Mouse (Mus musculus) layer of hippocampus, postnatal 25 days (tissue): Measurements from ENCODE around the gene Pcx. TPM values are rescaled to one million over a fixed set of nuclear protein-coding genes. Genes with fewer than 3 reads are reported as not detected.
"Not testable (repeated sequence)": the region's sequence is repeated elsewhere in the genome, so short reads cannot be mapped to it uniquely, and the experiment has no call there.

Experiments
- DNase-seq, 2 experiments: peaks; one replicate each; pipeline ENCODE4 v3.0.0; 2022; ENCODE audit warnings: mixed read lengths in 2 of 2, low spot score in 1 of 2; ENCODE audit errors: extremely low spot score in 1 of 2
- total RNA-seq, 2 experiments: library from RNA; stranded (reverse); gene quantifications; 2 replicates each; pipeline ENCODE4 v1.2.3; 2021

Gene Pcx
- total RNA-seq, 2 experiments from 2014 or later, result 66.6 to 70.6 TPM

DNA sequence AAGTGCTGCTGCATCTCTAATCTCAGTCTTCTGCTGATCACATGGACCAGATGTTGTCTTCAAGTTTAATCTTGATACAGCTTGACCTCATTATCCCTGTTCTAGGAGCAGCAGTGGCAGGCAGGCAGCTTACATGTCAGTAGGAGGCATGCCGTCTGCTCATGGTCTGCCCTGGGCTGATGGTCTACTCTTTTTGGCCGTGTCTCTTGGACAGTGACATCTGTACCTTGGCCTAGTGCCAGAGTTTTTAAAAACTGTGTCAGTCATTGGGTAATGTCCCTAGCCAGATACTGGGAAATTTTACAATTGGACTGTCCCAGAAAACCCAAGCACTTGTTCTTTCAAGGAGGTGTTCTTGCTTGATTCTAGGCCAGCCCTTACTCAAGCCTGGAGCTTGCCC, 68.5 kb downstream of the Pcx start:
- no peak for DNase-seq

DNA sequence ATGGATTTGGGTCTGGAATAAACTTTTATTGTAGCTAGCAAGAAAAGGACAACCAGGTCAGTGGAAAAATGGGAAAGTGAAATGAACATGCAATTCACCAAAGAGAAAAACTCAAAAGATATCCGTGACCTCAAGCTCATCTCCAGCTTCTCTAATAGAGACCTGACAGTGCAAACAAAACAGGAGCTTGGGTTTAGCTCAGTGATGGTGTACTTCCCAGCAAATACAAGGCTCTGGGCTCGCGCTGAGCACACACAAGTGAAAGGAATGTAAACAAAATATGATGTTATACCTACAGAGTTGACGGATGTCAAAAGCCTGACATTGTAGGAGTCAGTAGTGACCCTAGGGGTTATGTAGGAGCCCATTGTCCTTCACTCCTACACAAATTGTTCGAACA, 69.0 kb downstream of the Pcx start:
- DNase-seq, result no peak

DNA sequence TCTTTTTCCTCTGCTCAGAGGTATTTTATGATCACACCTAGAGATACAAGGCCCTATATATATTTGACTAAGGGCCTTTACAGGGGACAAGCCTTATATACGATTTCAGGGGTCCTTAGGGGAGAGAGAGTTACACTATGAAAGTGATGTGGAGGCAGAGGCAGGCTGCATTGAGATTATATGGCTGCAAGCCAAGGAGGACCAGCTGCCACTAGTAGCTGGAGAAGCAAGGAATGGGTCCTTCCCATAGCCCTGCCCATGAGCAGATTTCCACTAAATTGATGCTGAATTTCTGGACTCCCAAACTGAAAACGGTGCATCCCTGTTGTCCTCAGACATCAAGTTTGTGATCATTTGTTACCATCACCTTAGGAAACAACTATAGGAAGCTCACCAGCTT, 73.6 kb downstream of the Pcx start:
- DNase-seq, result no peak

DNA sequence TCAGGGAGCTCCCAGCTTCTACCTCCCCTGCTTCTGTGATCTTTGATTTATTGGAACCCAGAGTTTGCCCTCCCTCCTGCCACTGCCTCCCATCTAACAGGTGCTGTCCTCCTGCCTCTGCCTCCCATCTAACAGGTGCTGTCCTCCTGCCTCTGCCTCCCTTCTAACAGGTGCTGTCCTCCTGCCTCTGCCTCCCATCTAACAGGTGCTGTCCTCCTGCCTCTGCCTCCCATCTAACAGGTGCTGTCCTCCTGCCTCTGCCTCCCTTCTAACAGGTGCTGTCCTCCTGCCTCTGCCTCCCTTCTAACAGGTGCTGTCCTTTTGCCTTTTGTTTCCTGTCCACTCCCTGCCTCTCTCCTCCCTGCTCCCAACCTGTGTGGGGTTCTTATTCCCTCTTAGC, 76.5 kb downstream of the Pcx start:
- not testable (repeated sequence) for DNase-seq

DNA sequence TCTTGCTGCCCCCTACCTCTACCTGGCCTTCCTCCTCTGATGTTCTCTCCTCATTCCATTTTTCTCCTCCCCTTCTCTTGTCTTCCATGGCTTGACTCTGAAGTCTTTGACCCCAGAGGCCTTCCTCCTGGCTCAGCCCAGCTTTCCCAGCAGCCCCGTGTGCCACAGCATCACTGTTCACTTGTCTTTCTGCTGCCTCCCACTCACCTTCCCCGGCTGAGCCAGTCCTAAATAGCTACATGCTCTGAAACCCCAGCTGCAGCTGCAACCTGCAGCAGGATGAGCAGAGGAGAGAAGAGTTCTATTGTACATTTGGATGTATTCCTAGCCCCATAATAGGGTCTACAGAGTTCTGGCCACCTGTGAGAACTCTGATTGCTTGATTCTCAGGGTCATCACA, 77.2 kb downstream of the Pcx start:
- no peak for DNase-seq

DNA sequence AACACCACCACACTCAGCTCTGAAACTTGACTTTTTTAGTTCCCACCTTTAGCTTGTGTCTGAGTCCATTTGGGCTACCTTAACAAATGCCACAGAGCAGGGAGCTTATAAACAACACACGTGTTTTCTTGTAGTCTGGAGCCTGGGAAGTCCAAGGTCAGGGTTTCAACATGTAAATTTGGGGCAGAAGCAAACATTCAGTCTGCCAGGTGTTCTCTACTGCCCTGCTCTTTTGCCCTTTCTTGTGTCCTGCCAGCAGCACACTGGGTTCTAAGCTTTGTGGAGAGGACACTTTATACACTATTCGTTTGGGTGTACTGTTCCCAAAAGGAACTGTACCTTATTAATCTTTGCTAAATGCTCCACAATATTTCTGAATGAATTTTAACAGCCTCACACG, 78.2 kb downstream of the Pcx start:
- no peak for DNase-seq

DNA sequence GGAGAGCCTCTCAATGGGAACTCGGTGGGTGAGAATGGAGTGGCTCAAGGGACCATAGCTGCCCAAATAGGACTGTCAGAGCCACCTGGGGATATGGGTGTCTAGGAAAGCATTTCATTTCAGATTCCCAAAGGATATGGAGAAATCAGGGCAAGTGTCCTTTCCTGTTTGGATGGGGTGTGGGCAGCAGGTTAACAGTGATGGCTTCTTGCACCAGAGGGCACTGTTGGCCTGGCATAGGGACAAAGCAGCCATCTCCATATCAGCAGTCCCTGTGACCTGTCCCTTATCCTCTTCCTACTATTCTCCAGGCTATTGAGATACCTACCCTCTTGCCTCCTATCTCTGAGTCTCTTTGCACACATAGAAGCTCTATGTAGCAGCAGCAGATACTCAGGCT, 78.8 kb downstream of the Pcx start:
- DNase-seq, result no peak

DNA sequence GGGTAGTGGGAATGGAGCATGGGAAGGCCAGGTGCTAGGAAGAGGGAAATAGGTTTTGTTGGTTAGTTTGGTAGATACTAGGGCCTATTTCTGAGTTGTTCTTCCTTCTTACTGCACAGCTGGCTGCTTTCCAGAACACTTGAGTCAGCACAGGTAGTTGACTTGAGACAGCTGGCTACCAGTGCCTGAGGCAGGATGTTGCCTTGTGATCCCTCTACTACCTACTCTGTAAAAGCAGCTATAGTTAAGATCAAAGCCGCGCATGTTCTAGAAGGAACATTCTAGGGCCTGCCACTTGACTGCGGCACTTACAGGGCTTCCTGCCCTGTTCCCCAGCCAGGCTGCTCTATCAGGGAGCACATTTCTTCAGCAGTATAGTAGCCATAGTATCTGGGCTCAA, 79.8 kb downstream of the Pcx start:
- DNase-seq, result no peak

DNA sequence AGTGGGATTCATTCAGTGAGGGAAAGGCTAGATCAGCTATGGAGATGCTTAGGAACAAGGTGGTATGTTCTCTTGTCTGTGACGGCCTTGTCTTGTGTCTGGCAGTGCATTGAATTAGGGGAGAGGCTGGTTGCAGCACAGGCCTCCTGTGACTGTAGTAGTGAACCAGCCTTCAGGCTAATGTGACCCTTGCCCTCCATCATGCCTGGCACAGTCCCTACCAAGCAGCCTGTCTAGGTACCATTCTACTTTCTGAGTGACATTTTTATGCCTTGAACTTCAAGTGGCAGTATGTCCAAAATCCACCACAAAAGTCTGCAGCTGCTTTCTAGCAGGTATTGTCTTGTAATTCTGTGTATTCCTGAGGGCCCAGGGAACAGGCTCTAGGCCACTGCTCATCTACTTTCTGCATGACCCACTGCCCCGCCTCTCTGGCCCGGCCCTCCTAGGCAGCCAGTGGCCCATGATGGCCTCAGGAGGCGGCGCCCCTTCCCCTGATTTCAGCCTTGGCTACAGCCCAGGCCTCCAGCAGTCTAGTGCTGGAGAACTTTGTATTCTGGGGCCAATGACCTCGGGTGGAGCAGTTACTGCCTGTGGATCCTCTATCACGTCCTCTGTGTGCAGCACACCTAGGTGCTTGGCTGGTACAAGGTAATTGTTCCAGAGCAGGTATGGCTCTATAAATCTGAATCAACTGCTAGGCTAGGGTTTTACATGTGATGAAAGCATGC, 83.7 kb downstream of the Pcx start:
- DNase-seq, result no peak

DNA sequence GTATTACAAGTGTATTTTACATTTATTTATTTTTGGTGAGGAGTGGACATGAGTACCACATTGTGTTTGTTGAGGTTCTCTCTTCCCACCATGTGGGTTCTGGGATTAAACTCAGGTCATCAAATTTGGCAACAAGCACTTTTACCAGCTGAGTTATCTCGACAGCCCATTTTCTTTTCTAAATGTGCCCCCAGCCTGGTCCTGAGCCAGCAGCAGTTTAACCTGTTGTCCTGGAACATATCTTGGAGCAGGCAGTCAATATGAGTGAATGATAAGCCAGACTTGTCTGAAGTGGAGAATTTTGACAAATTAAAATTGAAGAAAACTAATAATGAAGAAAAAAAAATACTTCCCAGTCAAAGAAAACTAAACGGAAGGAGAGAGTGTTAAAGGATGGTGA, 85.8 kb downstream of the Pcx start:
- no peak for DNase-seq

DNA sequence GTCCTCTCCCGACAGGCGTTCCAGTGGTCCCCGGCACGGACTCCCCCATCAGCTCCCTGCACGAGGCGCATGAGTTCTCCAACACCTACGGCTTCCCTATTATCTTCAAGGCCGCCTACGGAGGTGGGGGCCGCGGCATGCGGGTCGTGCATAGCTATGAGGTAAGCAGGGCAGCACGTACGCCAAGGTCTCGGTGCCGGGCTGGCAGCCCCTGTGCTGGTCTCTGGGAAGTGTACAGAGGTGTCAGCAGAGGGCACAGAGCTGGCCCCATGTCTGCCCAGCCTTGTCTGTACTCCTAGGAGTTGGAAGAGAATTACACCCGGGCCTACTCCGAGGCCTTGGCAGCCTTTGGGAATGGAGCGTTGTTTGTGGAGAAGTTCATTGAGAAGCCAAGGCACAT, 92.2 kb downstream of the Pcx start:
- DNase-seq, result no peak

DNA sequence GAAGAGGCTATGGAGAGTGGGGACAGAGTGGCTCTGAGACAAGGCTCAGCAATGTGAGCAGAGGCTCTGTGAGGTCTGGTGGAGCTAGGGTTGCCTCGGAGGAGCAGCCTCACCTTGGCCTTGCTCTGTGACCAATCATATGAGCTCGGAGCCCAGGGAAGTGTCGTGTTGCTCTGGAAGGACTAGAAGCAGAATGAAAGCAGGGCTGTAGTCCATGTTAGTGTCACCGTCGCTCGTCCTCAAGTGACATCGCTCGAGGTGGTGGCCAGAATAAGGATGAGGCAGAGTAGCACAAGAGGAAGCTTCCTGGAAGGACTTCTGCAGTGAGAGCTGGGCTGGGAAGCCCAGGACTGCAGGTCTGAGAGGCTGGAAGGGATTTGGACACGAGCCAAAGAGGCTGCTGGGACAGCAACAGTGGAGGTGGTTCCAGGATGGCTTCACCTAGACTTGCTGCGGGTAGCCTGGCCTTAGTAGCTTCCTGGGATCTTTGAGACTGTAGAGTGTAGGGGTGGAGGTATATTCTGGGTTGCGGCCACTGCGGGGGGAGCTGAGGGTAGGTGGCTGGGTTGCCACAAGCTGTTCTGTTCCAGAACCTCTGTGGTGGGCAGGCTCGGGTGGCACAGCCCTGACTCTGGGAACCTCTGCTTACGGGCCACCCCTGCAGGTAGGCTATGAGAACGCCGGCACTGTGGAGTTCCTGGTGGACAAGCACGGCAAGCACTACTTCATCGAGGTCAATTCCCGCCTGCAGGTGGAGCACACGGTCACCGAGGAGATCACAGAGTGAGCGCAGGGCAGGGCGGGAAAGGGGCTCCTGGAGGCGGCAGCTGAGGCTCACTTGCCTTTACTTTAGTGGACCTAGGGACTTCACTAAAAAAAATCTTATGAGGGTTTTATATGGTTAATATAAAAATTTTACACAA, 93.8 kb downstream of the Pcx start:
- no peak for DNase-seq

DNA sequence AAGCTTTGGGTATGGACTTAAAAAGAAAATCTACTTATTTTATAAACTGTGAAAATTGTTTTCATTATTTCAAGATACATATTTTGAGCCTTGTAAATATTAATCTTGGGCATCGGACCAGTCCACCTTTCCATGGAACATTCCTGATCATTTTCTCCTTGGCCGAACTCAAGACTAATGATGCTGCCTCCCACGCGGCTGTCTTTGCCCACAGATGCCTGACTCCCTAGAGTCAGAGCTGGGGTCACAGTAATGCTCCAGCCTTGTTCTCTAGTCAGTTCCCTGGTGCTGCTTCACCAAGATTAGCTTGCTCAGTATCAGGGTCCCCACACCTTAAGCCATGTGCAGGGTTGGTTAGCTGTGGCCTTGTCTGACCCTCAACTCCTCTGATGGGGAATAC, 95.4 kb downstream of the Pcx start:
- no peak for DNase-seq

DNA sequence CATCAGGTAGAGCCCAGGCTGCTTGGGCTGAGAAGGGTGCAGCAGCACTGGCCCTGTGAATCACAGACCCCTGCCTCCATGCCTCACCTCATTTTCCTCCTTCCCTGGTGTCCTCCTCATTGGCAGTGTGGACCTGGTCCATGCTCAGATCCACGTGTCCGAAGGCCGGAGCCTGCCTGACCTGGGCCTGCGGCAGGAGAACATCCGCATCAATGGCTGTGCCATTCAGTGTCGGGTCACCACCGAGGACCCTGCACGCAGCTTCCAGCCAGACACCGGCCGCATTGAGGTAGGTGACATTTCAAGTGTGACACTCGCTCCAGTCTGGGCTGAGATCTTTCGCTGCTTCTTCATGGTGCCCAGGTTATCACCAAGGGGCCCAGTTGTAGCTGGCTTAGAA, 97.1 kb downstream of the Pcx start:
- no peak for DNase-seq

DNA sequence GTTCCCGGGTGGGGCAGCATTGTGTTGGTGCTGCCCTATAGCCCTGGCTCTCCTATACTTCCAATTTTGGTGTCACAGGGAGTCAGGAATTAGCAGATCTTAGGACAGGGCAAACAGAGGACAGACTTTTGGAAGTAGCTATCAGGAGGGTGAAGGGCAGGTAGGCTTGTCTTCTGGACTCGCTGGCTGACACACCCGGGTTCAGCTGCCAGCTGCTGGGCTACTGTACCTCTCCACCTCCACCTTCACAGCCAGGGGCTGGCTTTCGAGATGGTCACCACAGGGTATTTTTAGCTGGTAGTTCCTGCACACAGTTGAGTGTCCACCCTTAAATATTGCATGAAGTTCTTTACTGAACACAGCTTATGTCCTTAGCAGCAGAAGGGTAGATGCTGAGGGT, 98.2 kb downstream of the Pcx start:
- no peak for DNase-seq

DNA sequence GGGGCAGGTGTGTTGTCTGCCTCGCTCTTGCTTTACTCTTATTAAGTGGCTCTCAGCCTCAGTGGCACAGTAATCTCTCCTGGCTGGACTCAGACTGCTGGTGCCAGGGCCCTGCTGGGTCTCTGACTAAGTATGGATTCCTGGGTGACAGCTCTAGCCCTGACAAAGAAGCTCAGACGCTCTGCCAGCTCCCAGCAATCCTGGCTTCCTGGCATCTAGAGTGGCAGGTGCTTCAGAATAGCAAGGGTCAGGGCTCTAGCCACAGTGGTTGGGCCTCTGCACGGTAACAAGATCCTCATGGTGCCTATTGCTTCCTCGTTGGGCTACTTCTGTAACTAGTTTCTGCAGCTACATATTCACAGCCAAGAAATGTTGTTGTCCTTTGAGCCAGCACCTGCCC, 99.8 kb downstream of the Pcx start:
- DNase-seq, result no peak

DNA sequence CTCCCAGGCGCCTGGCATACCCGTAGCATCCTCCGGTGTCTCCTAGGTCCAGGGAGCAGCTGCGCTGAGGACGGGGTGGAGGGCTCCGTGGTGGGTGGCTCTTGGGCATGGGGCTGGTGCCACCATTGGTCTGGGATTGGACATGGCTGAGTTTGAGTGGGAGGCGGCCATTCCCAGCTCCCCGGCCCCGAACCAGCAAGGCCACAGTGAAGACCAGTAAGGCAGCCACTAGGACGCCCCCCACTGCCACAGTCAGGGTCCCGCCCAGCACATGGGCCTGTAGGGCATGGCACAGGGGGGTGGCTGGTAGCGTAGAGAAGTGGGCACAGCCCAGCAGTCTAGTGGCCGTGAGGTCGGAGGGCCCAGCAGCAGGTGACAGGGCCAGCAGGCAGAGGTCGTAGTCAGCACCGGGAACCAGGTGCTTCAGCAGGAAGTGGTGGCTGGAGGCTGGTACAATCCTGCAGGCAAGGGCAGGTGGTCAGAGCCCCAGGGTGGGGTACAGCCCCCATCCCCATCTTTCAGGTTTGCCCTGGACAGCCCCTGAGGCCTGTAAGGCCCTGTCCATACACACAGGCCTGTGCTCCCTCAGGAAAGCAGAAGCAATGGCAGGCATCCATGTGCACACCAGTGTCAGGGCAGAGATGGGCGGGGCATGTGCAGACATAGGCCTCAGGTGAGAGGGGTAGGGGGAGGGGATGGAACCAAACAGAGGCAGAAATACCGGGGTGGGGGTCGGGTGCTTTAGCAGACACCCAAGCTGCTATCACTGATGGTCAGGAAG, 102.1 kb downstream of the Pcx start:
- DNase-seq, result no peak

DNA sequence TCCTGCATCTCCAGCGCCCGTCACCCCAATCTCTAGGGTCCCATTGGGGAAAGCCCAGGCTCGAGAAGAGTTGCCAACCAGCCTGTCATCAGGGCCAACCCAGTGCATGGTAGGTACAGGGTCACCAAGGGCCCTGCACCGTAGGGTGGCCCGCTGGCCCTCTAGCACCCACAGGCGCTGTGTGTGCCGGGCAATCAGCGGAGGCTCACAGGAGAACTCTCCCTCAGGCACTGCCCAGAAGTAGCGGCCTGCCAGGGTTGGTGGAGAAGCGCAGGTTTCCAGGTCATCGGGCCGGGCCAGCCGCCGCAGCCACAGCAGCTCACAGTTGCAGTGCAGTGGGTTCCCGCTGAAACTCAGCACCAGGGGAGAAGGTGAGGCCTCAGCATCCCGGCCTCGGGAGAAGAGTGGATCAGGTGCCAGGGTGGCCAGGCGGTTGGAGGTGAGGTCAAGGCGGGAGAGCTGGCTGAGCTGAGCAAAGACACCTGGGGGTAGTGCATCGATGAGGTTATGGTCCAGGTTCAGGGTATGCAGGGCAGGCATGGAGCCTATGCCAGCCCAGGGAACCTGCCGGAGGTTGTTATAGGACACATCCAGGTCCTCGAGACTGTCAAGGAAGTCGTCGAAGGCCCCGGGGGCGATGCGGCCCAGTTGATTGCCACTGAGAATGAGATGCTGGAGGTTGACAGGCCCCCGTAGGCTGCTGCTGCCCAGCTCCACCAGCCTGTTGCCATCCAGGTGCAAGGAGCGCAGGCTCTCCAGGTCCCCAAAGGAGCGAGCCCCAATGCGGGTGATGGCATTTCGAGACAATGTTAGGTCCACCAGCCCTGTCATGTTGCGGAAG, 103.4 kb downstream of the Pcx start:
- DNase-seq, result no peak

DNA sequence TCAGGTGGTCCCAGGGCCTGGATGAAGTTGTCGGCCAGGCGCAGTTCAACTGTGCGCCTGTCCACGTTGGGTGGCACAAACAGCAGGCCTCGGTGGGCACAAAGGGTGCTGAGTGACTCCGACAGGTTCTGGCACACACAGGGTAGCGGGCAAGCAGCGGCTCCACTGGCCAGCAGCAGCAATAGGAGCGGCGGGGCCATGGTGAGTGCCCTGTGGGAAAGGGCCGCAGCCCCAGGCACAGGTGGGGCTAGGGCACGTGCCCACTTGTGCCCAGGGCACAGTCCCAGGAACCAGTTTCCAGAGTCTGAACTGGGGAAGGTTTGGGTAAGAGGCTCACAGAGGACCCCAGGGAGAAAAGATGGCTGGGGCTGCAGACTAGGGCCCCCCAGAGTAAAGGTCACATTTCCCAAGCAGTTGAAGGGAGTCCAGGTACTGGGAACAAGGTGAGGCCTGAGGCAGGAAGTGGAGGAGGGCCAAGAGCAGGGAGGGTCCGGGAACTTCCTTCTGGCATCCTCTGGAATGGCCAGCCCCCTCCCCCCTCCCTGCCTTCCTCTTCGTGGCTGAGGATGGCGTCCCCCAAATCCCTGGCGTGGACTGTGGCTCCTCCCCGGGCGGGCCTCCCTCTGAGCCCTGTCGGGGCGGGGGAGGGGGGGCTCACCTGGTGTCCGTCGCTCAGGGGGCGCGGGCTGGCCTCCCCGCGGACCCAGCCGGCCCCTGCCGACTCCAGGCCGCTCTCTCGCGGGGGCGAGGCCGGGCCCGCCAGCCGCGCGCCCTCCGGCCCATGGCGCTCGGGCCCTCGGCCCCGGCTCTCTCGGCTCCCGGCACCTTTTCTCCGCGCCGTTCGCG, 104.3 kb downstream of the Pcx start:
- no peak for DNase-seq
